Mouse (Mus musculus): ENCODE data around the gene Utp3.

DNA sequence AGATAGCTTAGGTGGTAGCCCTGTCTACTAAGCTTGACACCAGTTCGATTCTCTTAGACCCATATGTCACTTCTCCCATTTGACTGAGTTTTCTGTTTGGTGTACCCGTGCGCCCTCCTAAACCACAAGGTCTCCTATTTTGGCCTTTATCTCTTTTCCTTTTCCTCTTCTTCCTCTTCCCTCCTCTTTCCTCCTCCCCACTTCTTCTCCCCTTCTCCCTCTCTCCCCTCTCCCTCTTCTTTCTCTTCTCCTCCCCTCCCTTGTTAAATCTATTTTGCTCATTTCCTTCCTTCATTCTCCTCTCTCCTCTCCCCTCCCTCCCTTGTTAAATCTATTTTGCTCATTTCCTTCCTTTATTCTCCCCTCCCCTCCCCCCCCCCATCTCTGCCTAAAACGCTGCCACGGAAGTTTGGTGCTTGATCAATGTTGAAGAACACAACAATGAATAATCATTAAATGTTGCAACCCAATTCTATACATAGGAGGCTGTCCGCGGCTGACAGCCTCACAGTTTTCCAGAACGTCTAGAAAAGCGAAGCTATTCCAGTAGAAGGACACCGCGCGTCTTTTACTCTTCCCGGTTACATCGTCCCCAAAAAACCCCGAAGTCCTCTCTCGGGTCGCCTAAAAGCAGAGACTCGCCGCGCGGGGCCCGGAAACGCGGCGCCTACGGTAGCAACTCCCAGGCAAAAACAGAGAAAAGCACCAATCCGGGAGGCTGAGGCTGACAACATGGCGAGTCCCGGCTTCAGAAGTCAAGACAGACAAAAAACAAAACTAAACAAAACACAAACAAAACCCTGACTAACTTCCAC is 784 bp upstream of the Utp3 start:
- no peak for TF ChIP-seq CTCF (IDR thresholded peaks at IDR 0.05; ENCODE audit: insufficient read depth, low read depth, low read length)
- no peak for TF ChIP-seq POLR2A (IDR thresholded peaks at IDR 0.05; ENCODE audit: insufficient read depth, low read depth, low read length)
